Mouse (Mus musculus) erythroblast, embryonic 14.5 days (primary cell): ENCODE data around the gene Copa.

Experiments
- GATA1 ChIP-seq: IDR thresholded peaks from 2 replicates; pipeline ENCODE4 v1.6.1; 2012; ENCODE audit warnings: low read length, inconsistent platforms, mixed read lengths
- TAL1 ChIP-seq: IDR thresholded peaks from 3 replicates; pipeline ENCODE4 v1.6.1; 2012; ENCODE audit warnings: low read length, inconsistent platforms, mixed read lengths

DNA sequence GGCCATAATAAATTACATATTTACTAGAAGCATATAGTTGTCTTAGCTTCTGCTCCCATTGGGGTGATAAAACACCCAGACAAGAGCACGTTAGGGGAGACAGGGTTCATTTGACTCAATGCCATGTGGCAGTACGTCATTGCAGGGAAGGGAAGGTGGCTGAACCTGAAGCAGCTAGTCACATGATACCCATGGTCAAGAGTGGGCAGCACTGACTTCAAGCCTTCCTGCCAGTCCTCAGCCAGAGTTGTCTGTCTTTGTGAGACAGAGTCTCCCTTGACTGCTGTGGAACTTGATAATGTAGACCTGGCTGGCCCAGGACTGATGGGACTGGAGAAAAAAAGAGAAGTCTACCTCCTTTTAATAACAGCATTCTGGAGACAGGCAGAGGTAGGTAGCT is 40.3 kb downstream of the Copa start:
- no peak for TF ChIP-seq TAL1
- TF ChIP-seq GATA1 = no peak
